In genomic region chr6:91473805-91474440, GRCm38 (mm10) we compare ENCODE assay signal across 8 mouse cellular contexts. TPM values are rescaled to one million over a fixed set of nuclear protein-coding genes. Genes with fewer than 3 reads are reported as not detected.
DNase-seq lines count a peak whose midpoint lies in the region; ATAC-seq and TF ChIP-seq lines count a peak whose summit lies in the region.

No protein-coding gene starts in this region.

- under 1% methylated on average over 27 of the region's 27 CpGs for WGBS in hindbrain, embryonic 16.5 days
- 0% methylated on average over 27 of the region's 27 CpGs for WGBS in midbrain, embryonic 11.5 days

- no peaks in the 10 kb centered on the region for H3K27me3 ChIP-seq in hindbrain, embryonic 16.5 days (replicated peaks; ENCODE audit: control insufficient read depth, insufficient read depth, low read length)
- no peaks in the 10 kb centered on the region for H3K27me3 ChIP-seq in midbrain, embryonic 11.5 days (ENCODE audit: control insufficient read depth, insufficient read depth, low read length)

- no peak for DNase-seq in layer of hippocampus, adult 2 months (ENCODE audit: low spot score in 2 of 2)
- DNase-seq in layer of hippocampus, postnatal 36 days, result no peak
- DNase-seq in midbrain, embryonic 11.5 days (ENCODE audit: low spot score, missing footprints), result no peak
- DNase-seq in retina, postnatal 1 day, result no peak
- no peak for DNase-seq in right cerebral cortex, postnatal 36 days (ENCODE audit: low spot score in 2 of 2)
- DNase-seq in testis, postnatal 10 days (ENCODE audit: low spot score), result no peak

- peak overlapping the region; percentile 73 for H3K27ac ChIP-seq in layer of hippocampus, adult 2 months
- H3K27ac ChIP-seq in hindbrain, embryonic 16.5 days (ENCODE audit: low read depth, low read length), result 0 out of 2 replicates have a peak overlapping the region, but pooled peaks have one; percentile 41
- H3K27ac ChIP-seq in midbrain, embryonic 11.5 days (ENCODE audit: low read depth, low read length), result no peak overlapping the region

- H3K4me2 ChIP-seq in hindbrain, embryonic 16.5 days (ENCODE audit: low read length), result peak overlapping the region; percentile 85
- peak overlapping the region; percentile 74 for H3K4me2 ChIP-seq in midbrain, embryonic 11.5 days

- H3K4me3 ChIP-seq in layer of hippocampus, adult 2 months, result peak overlapping the region; percentile 71
- peak overlapping the region; percentile 80 for H3K4me3 ChIP-seq in hindbrain, embryonic 16.5 days (ENCODE audit: low read length)
- peak overlapping the region; percentile 66 for H3K4me3 ChIP-seq in midbrain, embryonic 11.5 days (ENCODE audit: low read depth, low read length)

- H3K9me3 ChIP-seq in hindbrain, embryonic 16.5 days (ENCODE audit: control insufficient read depth, low read length), result no peaks in the 10 kb centered on the region
- no peaks in the 10 kb centered on the region for H3K9me3 ChIP-seq in midbrain, embryonic 11.5 days (ENCODE audit: control insufficient read depth, low read length)

- peaks cover 20% of the 10 kb centered on the region for H3K4me1 ChIP-seq in hindbrain, embryonic 16.5 days (ENCODE audit: control insufficient read depth, insufficient read depth, low read depth, low read length)
- peaks cover 16% of the 10 kb centered on the region for H3K4me1 ChIP-seq in midbrain, embryonic 11.5 days (ENCODE audit: control insufficient read depth, insufficient read depth, low read length)

- TF ChIP-seq CTCF in layer of hippocampus, adult 2 months (conservative IDR thresholded peaks at IDR 0.05), result no peak

- ATAC-seq in common myeloid progenitor, adult 5-6 weeks (replicated peaks; ENCODE audit: low read depth, poor library complexity, severe bottlenecking), result peak; percentile 41
- peak; percentile 48 for ATAC-seq in hindbrain, embryonic 16.5 days
- ATAC-seq in midbrain, embryonic 11.5 days (ENCODE audit: low FRiP score), result peak; percentile 8

- H3K9ac ChIP-seq in hindbrain, embryonic 16.5 days (ENCODE audit: low read depth, low read length), result peak overlapping the region; percentile 75
- peak overlapping the region; percentile 87 for H3K9ac ChIP-seq in midbrain, embryonic 11.5 days (ENCODE audit: low read length)

- peaks cover 16% of the 10 kb centered on the region for H3K36me3 ChIP-seq in hindbrain, embryonic 16.5 days (ENCODE audit: control insufficient read depth, insufficient read depth, low read length)
- peaks cover 13% of the 10 kb centered on the region for H3K36me3 ChIP-seq in midbrain, embryonic 11.5 days (ENCODE audit: control insufficient read depth, insufficient read depth, low read length)

RNA-seq across cellular contexts. Expression of gene Tmem43, which starts 0.4 kb away (rescaled TPM):
- total RNA-seq in layer of hippocampus, adult 2 months (2021), result 10 to 100 TPM; 28.3 to 28.7 TPM
- total RNA-seq in layer of hippocampus, postnatal 36 days (2021), result 10 to 100 TPM; 28.7 to 31.8 TPM
- 46.2 and 51.9 TPM in 2 replicates for total RNA-seq in common myeloid progenitor, adult 5-6 weeks (2017)
- 49.8 and 57.0 TPM in 2 replicates for polyA plus RNA-seq in hindbrain, embryonic 16.5 days (2015; fragmentation: Nextera tagmentation; extraction: Ambion mirVana)
- 66.3 and 68.9 TPM in 2 replicates for polyA plus RNA-seq in midbrain, embryonic 11.5 days (2014; fragmentation: Nextera tagmentation; extraction: Ambion mirVana)

RNA-seq across cellular contexts. Expression of gene Chchd4, which starts 0.6 kb away (rescaled TPM):
- total RNA-seq in layer of hippocampus, adult 2 months (2021), result 10 to 100 TPM; 19.3 to 21.8 TPM
- total RNA-seq in layer of hippocampus, postnatal 36 days (2021), result 10 to 100 TPM; 19.8 to 22.8 TPM
- 15.3 and 20.3 TPM in 2 replicates for total RNA-seq in common myeloid progenitor, adult 5-6 weeks (2017)
- polyA plus RNA-seq in hindbrain, embryonic 16.5 days (2015; fragmentation: Nextera tagmentation; extraction: Ambion mirVana), result 39.1 and 40.8 TPM in 2 replicates
- 25.3 and 26.7 TPM in 2 replicates for polyA plus RNA-seq in midbrain, embryonic 11.5 days (2014; fragmentation: Nextera tagmentation; extraction: Ambion mirVana)

RNA-seq across cellular contexts. Expression of gene Xpc, which starts 41.8 kb away (rescaled TPM):
- 10 to 100 TPM; 12.2 to 14.0 TPM for total RNA-seq in layer of hippocampus, adult 2 months (2021)
- total RNA-seq in layer of hippocampus, postnatal 36 days (2021), result 10 to 100 TPM; 12.5 to 14.5 TPM
- total RNA-seq in common myeloid progenitor, adult 5-6 weeks (2017), result 79.1 and 83.1 TPM in 2 replicates
- polyA plus RNA-seq in hindbrain, embryonic 16.5 days (2015; fragmentation: Nextera tagmentation; extraction: Ambion mirVana), result 15.8 and 17.0 TPM in 2 replicates
- polyA plus RNA-seq in midbrain, embryonic 11.5 days (2014; fragmentation: Nextera tagmentation; extraction: Ambion mirVana), result 21.6 and 23.2 TPM in 2 replicates

RNA-seq across cellular contexts. Expression of gene Lsm3, which starts 41.8 kb away (rescaled TPM):
- total RNA-seq in layer of hippocampus, adult 2 months (2021), result 10 to 100 TPM; 35.0 to 36.9 TPM
- 10 to 100 TPM; 36.8 to 41.5 TPM for total RNA-seq in layer of hippocampus, postnatal 36 days (2021)
- total RNA-seq in common myeloid progenitor, adult 5-6 weeks (2017), result 371 and 506 TPM in 2 replicates
- polyA plus RNA-seq in hindbrain, embryonic 16.5 days (2015; fragmentation: Nextera tagmentation; extraction: Ambion mirVana), result 136 and 139 TPM in 2 replicates
- 285 and 305 TPM in 2 replicates for polyA plus RNA-seq in midbrain, embryonic 11.5 days (2014; fragmentation: Nextera tagmentation; extraction: Ambion mirVana)
